Mouse (Mus musculus) spleen, adult 2 months (tissue): ENCODE measurements around the gene Cox4i2.

Experiments used
- CTCF ChIP-seq: fragments of 200-500 bp; IDR thresholded peaks from 2 replicates; pipeline ENCODE4 v1.5.1; 2011; ENCODE audit warnings: mild to moderate bottlenecking, inconsistent platforms; ENCODE audit not compliant: insufficient read depth, insufficient read length, insufficient replicate concordance; ENCODE audit errors: extremely low read depth
- POLR2A ChIP-seq: fragments of 200-500 bp; IDR thresholded peaks from 2 replicates; pipeline ENCODE4 v1.6.1; 2011; ENCODE audit warnings: low read depth, low read length, inconsistent platforms

- TF ChIP-seq CTCF (no peak), POLR2A (no peak)
Observed at GRCm38 (mm10) chr2:152769677-152770076, 15.7 kb downstream of the Cox4i2 start.
